Mouse (Mus musculus): ENCODE measurements around the gene Frat2.

Gene Frat2

DNA sequence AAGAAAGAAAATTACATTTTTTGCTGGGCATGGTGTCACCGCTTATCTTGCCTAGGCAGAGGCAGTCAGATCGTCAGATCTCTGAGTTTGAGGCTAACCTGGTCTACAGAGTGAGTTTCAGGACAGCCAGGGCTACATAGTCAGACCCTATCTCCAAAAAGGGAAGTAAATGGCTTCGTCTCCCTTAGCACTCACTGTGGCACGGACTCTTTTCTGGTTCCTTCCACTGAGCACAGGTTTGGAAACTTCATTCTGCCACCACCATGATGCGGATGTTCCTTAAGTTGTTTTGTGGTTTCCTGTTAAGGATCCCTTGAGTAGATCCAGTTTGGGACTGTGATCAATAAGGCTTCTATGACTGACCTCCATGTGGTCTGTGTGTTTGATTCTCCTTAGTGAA, 23.0 kb downstream of the Frat2 start:
- no peak for DNase-seq (ENCODE audit: low read depth in 2 of 2, low spot score in 2 of 2)

DNA sequence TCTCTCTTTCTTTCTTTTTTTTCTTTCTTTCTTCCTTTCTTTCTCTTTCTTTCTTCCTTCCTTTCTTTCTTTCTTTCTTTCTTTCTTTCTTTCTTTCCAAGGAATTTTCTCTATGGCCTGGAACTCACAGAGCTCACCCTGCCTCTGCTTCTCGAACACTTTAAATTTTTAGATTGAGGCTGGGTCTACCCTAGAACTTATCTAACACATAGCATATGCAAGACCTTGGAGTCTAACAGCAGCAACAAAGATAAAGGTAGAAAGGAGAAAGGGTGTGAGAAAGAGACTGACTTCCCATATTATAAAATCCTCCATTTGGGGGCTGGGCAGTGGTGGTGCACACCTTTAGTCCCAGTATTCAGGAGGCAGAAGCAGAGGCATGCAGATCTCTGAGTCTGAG, 25.3 kb downstream of the Frat2 start:
- no peak for DNase-seq (ENCODE audit: low read depth in 2 of 2, low spot score in 2 of 2)

DNA sequence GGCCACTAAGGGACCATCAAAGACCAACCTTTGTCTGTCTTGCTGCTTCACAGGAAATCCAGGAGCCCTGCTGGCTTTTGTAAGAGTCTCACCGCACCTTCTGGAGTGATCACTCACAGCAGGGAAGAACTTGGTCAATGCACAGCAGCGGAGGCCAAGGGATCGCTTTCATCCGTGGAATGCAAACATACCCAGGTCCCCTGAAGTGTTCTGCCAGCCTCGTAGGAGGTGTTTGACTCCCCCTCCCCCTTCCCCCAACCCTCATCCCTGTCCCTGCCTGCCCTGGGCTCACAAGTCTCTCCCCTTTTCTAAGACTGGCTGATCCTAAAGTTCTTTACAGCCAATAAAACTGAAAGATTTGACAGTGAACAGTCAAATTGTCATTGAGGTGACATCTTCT, 26.5 kb downstream of the Frat2 start:
- DNase-seq (ENCODE audit: low read depth in 2 of 2, low spot score in 2 of 2): no peak

DNA sequence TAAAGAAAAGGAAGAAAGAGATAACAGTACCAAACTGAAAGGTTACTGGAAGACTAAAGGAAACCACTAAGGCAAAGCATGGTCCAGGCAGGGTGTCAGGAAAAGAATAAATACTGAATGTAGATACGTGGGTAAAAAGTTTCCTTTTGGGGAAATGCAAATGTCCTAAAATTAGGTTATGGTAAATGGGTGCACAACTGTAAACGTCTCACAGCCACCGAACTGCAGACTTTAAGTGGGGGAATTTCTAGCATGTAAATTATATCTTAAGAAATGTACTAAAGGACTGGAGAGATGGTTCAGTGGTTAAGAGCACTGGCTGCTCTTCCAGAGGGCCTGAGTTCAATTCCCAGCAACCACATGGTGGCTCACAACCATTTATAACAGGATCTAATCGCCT, 29.2 kb downstream of the Frat2 start:
- DNase-seq (ENCODE audit: low read depth in 2 of 2, low spot score in 2 of 2): no peak

DNA sequence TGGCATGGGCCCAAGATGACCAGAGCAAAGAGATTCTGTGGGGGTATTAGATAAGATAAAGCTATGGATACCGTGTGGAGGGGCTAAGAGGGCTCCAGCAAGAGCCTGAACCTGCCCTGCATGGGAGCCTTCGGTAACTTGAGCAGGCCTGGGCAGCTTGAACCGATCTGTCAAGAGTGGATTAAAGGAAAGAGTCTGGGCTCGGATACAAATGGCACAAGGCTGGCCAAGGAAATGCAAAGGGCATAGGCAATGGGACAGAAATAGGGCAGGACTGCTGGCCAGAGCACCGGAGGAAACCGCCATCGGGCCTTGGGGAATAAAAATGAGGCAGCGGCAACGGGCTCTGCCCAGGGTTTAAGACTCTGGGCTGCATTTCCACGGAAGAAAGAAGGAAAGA, 30.6 kb downstream of the Frat2 start:
- DNase-seq (ENCODE audit: low read depth in 2 of 2, low spot score in 2 of 2): no peak

DNA sequence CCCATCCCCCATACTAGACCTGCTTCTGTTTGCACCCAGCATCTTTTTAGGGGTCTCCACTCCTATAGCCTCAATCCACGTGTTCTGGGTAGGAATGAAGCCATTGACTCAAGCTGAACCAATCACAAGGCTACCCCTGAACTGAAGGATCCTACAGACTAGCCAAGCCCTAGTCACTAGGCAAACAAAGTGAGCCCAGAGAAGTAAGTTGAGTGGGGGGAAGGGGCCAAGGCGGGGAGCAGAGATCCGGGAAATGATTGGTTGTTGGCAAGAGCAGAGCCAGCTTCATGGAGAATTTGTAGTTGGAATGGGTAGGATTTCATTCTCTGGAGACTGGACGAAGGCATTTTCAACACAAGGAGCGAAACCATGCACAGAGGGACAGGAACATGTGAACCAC, 31.0 kb downstream of the Frat2 start:
- no peak for DNase-seq (ENCODE audit: low read depth in 2 of 2, low spot score in 2 of 2)

DNA sequence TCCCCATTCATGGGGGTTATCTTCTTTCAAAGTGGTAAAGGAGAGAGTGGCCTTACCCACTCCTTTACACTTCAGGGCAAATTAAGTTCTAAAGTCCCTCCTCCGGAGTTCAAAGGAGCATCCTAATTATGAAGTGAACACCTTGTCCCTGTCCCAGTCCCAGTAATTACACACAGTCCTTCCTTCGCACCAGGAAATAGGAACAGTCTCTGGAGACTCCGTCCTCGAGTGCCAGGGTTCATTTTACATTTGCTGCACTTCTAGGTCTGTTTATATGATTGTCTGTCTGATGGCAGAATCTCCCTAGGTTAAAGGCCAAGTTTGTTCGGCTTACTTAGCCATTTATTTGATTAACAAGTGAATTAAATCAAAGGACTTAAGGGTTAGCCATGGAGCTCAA, 31.5 kb downstream of the Frat2 start:
- no peak for DNase-seq (ENCODE audit: low read depth in 2 of 2, low spot score in 2 of 2)

DNA sequence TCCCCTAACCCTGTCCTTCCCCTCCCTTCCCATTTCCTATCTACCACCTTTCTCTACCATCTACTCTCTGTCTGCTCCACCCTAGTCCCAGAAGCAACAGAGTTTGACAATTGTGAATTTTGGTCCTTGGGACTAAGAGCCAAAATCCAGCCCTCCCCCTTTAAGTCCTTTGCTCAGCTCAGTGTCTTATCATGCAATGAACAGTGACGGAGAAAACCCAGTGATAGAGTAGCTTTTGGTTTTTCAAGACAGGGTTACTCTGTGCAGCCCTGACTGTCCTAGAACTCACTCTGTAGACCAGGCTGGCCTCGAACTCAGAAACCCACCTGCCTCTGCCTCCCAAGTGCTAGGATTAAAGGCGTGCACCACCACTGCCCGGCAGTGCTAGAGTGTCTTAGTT, 34.6 kb downstream of the Frat2 start:
- DNase-seq (ENCODE audit: low read depth in 2 of 2, low spot score in 2 of 2): no peak

DNA sequence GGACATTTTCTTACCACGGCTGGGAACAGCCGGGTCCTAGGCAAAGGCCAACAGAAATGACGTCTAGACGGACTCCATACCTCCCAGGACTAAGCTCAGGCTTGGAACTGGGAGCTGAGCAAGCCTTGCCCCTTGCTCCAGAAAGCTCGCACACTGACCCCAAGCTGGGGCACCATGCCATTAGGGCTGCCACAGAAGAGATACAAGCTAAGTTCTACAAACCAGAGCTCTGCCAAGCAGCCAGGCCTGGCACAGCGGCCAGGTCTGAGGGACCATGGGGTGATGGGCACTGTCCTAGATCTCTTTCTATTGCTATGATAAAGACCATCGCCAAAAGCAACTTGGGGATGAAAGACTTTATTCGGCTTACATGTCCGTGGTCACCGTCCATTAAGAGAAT, 35.4 kb downstream of the Frat2 start:
- DNase-seq (ENCODE audit: low read depth in 2 of 2, low spot score in 2 of 2): no peak

DNA sequence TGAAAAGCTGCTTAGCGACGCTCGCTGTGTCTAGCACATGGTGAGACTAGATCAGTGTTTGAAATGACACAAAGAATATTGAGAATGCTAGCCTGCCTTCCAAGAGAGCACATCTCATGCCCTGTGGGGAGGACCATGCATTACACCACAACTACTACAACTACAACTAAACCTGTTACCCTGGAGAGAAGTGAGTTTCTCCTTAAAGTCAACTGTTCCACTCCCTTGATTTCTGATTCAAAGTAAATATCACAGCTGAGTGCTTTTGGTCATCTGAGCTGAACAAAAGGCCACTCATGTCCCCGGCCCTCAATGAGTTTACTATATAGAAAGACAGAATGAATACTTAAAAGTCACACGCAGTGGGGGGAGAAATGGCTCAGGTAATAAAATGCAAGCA, 37.9 kb downstream of the Frat2 start:
- DNase-seq (ENCODE audit: low read depth in 2 of 2, low spot score in 2 of 2): no peak

DNA sequence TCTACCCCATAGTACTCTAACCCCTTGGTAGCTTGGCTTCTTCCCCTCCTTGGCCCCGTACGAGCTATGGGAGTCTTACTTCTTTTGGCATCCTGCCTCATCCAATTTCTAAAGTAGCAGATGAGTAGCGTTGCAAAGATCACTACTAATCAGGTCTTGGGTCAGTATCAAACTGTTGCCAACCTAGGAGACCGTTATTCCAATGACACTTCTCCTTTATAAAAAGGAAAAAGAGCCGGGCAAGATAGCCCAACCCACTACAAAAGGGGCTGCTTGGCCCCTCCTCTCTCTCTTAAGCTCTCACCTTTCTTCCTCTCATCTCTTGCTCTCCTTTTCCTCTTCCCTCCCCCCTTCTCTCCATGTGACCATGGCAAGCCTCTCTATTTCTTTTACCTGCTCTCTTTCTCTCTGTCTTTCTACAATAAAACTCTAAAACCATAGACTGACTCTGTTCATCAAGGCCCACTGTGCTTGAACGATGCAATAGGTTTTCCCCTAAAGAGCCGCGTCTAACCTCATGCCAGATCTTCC, 39.8 kb downstream of the Frat2 start:
- no peak for DNase-seq (ENCODE audit: low read depth in 2 of 2, low spot score in 2 of 2)

DNA sequence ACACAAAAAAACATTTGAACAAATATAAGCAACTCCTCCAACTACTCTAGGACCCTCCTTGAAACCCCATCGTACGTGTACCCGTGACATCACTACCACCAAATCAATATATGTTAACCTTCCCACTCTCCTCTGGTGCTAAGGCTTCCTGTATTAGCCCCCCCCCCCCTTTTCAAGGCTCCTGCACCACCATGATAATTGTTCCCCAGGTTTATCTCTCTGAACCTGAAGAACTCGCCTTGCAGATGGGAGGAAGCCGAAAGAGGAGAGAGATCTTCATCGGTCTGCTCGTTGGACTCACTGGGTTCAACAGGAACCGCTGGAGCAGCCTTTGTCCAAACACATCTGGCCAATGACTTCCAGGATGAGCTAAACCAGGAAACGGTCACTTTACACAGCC, 40.4 kb downstream of the Frat2 start:
- no peak for DNase-seq (ENCODE audit: low read depth in 2 of 2, low spot score in 2 of 2)

DNA sequence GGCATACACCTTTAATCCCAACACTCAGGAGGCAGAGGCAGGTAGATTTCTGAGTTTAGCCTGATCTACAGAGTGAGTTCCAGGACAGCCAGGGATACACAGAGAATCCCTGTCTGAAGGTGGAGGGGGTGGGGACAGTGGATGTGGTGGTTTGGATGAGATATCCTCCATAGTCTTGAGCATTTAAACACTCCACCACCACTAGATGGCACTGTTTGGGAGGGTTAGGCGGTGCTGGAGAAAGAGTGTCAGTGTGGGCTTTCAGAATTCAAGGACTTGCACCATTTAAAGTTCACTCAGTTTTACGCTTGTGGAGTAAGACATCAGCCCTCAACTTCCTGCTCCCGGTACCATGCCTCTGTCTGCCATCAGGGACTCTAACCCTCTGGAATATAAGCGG, 42.1 kb downstream of the Frat2 start:
- DNase-seq (ENCODE audit: low read depth in 2 of 2, low spot score in 2 of 2): no peak

DNA sequence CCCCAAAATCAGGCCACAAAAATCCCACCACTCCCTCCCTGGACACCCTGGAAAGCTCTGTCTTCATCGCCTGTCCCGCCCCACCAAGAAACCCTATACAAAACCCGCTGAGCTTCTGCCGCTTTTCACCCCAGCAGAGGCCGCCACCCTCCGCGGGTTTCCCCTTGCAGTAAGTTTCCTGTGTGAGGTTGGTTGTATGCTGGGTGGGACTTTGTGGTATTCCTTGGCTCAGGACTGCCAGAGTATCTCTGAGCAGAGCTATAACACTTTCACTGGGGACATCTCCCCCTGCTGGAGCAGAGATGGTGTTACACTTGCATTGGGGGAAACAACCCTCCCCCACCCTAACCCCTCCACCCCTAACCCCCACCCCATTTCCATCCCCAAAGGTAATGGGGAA, 44.6 kb downstream of the Frat2 start:
- peak; percentile 74 to 77 for DNase-seq (ENCODE audit: low read depth in 2 of 2, low spot score in 2 of 2)

DNA sequence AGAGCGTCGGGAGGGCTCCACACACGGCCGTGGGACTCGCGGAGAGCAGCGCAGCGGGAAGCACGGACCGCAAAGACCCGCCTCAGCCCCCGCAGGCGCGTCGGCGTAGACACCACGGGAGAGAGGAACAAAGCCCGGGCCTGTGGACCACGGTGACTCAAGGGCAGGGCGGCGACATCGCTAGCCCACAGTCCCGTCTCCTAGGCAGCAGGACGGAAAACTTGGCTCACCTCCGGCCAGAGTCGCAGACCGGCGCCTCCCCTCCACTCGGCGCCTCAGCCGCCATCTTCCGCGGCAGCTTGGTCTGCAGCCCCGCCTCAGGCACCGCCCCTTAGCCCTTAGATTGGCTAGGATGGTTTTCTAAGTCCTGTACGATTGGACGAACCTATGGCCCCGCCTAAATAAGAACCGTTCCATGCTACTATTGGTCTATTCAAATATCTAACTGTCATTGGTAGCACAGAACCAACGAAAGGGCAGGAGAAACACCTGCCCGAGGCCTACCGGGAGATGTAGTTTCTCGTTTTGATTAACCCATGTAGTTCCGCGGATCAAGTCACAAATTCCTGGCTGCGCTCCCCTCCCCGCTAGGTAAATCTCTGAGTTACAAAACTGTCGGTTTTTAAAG, 46.1 kb downstream of the Frat2 start, which contains the start of gene Arhgap19:
TSS of gene Arhgap19 (minus strand) at position 306 of the 628 bp plus-strand sequence.
- peak; percentile 83 to 89 for DNase-seq (ENCODE audit: low read depth in 2 of 2, low spot score in 2 of 2)

DNA sequence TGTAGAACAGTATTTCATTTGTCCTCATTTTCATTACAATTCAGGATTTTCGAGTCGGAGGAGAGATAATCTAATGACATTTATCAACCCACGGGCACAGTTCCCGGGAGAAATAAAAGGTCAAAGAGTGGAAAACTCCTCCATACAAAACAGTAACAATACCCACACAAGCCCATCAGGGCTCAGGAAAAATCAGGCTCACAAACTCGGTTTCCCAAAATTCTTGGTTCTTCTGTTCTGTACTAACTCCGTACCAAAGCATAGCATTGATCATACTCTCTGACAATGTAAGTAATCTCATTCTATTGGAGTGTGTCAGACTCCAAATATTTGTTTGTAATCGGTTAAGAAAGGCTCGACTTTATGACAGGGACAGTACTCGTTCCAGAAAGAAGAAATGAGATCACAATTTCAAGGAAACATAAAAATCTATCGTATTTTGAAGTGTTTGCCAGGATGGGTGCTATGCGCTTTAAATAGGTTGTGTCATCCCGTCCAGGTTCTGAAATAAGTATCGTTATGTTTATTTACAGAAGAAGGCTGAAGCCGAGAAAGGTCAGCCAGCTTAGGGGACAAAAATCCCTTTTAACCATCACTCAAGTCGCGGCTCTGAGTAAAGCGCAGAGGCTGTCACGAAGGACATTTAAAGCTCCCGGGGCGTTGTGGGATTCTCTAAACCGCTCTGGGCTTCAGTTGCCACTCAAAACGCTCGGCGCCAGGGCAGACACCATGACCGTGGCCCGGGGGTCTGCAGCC, 46.8 kb downstream of the Frat2 start:
- no peak for DNase-seq (ENCODE audit: low read depth in 2 of 2, low spot score in 2 of 2)

DNA sequence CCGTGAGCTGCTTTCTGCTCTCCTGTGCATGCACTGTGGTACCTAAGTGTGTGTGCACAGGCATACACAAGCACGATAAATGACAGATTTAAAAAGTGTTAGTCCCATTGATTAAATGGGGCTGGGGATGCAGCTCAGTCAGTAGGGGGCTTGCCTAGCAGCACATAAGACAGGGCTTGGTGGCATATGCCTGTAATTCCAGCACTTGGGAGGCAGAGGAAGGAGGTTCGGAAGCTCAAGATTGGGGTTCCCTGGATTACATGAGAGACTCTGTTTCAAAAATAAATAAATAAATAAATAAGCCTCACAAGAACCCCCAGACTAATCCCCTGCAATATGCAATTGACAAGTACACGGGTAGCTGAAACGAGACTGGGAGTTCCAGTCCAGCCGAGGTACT, 47.5 kb downstream of the Frat2 start:
- DNase-seq (ENCODE audit: low read depth in 2 of 2, low spot score in 2 of 2): no peak

DNA sequence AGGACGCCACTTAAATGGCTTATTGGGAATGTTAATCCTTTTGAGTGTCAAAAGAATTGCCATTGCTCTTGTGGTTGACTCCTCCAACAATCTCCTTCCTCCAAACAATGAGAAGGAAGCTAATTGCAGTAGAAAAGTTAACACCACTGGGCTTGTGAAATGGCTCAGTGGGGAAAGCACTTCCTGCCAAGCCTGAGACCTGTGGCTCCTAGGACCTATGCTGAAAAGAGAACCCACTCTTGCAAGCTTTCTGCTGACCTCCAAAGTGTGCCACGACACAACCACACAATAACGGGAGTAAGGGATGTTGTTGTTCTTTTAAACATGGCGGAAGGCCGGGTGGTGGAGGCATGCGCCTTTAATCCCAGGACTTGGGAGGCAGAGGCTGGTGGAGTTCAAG, 50.4 kb downstream of the Frat2 start:
- DNase-seq (ENCODE audit: low read depth in 2 of 2, low spot score in 2 of 2): no peak

DNA sequence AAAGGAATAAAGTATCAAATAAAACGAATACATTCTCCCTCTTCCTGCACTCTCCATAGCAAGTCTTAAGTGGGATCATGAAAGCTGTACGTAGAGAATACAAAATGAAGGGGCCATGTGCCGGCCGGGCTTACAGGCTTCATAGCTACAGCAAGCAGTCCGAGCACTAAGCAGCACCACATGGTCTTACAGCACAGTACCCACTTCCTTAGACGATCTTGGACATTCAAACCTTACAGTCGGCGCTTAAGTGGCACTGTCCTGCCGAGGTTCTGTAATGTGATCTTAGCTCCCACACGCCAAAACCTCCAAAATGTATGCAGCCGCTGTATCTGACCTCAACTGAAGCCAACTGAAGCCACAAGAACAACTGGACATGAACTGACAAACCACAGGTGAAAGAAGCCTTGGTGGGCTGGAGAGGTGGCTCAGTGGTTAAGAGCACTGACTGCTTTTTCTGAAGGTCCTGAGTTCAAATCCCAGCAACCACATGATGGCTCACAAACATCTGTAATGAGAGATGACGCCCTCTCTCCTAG, 51.1 kb downstream of the Frat2 start:
- DNase-seq (ENCODE audit: low read depth in 2 of 2, low spot score in 2 of 2): no peak

DNA sequence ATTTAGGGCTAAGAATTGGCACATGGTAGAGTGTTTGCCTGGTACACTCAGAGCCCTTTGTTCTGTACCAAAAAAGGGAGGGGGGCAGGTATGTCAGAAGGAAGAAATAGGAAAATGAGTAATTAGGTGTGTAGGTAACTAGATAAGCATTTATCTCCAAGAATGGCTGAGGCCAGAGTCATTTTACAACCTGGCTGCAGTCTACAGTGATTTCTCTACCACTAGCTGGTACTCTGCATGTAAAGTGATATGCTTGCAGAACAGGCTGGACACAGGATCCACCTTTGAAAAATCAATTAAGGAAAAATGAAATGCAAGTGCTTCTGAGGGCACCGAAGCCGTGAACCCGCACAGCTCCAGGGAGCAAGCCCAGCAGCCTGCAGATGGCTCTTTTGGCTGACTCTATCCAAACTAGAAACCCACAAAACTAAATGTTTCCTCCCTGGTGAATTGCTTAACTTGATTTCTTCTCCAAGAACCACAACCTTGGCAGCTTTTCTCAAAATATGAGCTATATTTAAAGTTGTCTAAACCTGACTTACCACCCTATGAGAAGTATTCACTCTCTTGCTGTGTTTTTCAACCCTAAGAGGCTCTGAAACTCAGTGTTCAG, 51.7 kb downstream of the Frat2 start:
- no peak for DNase-seq (ENCODE audit: low read depth in 2 of 2, low spot score in 2 of 2)
